Mouse (Mus musculus) ES-E14 (cell line): ENCODE measurements at regions not wholly inside any gene's neighbourhood (a gene's known extent, or its start where the extent isn't known, plus 50 kb on each side); places are given as distances from the start of the nearest gene placed in this dataset.

Experiments
- CHD2 ChIP-seq: IDR thresholded peaks from 2 replicates; pipeline ENCODE4 v1.6.1; 2014; ENCODE audit warnings: mild to moderate bottlenecking, low read depth, low read length, inconsistent platforms
- HCFC1 ChIP-seq: IDR thresholded peaks from 2 replicates; pipeline ENCODE4 v1.6.1; 2012; ENCODE audit warnings: low read length, inconsistent platforms, borderline replicate concordance; ENCODE audit not compliant: insufficient read depth
- ZC3H11A ChIP-seq: IDR thresholded peaks from 2 replicates; pipeline ENCODE4 v1.6.1; 2012; ENCODE audit warnings: low read depth, mild to moderate bottlenecking, inconsistent platforms, low read length, borderline replicate concordance

DNA sequence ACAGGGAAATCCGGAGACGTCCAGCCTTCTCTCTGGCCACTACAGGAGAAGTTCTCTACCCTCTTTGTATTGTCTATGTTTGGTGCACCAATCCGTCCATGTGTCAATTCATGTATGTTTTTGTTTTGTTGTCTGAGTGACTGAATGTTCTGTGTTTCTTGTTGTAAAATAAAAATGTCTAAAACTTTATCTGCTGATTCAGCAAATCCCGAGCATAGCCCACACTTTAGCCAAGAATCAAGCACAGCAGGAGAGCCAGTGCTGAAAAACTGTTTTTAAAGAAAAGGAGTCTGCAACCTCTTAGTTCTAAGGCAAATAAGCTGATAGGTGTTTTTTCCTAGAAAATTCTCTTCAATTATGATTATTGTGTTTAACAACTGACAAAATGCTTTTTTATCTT, 429.1 kb upstream of the Pabpc5 start:
- TF ChIP-seq CHD2 = no peak
- TF ChIP-seq HCFC1 = no peak
- TF ChIP-seq ZC3H11A = no peak
